Mouse (Mus musculus) megakaryocyte, embryonic 14.5 days (primary cell): ENCODE measurements around the gene Erg.

Experiments
- FLI1 ChIP-seq: IDR thresholded peaks from 2 replicates; pipeline ENCODE4 v1.6.1; 2012; ENCODE audit warnings: low read length, inconsistent platforms, mixed read lengths
- GATA1 ChIP-seq: IDR thresholded peaks from 3 replicates; pipeline ENCODE4 v1.6.1; 2012; ENCODE audit warnings: mixed read lengths, low read length, inconsistent platforms, borderline replicate concordance

- TF ChIP-seq GATA1 (no peak), FLI1 (no peak)
Observed at GRCm38 (mm10) chr16:95614482-95614881, 28.1 kb upstream of the Erg start.
